Mouse (Mus musculus): ENCODE measurements at regions not wholly inside any gene's neighbourhood (a gene's known extent, or its start where the extent isn't known, plus 50 kb on each side); places are given as distances from the start of the nearest gene placed in this dataset.

- no peak for DNase-seq (ENCODE audit: low read depth)
Observed at GRCm38 (mm10) chr3:57228400-57228799, 73.4 kb downstream of the Tm4sf1 start.

- no peak for DNase-seq (ENCODE audit: low read depth)
Observed at GRCm38 (mm10) chr3:57223773-57224172, 78.0 kb downstream of the Tm4sf1 start.

- DNase-seq (ENCODE audit: low read depth) = no peak
Observed at GRCm38 (mm10) chr3:57222318-57222914, 79.4 kb downstream of the Tm4sf1 start.

GRCm38 (mm10) chr3:57218431-57218830, 83.4 kb downstream of the Tm4sf1 start:
- no peak for DNase-seq (ENCODE audit: low read depth)

DNA sequence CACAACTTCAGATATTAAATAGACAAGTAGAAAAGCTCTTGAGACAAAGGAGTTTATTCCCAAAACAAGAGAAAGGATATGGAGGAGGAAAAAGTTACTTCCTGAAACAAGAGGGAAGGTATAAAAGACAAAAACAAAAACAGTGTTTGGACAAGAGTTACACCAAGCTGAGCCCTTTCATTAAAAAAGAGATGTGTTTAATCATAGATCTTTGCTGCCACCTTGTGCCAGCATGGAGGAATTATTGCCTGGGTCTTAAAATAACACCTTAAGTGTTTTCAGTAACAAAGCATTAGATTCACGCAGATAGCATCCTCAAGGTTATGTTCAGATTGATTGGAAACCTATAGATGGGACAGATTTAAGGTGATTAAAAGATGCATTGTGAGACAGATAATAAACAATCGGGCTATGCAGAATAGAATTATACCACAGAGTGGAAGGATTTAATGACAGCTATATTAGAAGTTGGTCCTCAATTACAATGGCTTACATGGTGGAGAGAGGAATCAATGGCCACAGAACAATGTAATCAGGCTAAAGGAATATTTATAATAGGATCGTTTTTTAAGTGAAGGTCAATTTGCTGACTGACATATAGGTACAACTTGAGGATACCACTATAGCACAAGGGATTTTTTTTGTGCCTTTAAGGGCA, 97.6 kb downstream of the Tm4sf1 start:
- DNase-seq (ENCODE audit: low read depth) = peak; percentile 7

DNA sequence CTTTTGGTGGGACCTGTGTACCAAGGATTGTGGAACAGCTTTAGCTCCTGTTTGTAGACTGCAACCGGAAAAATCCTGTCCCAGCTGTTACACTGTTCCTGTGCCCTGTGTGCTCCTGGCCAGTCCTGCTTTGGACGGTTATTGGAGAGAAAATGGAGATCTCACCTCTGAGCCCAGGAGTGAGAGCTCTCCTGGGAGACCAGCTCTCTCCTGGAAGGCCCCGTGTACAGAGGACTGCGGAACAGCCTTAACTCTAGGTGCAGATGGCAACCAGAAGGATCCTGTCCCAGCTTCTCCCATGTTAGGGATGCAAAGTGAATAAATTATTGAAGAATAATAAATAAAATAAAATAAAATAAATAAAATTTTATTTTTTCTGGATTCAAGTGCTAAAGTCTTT, 98.4 kb downstream of the Tm4sf1 start:
- no peak for DNase-seq (ENCODE audit: low read depth)

DNA sequence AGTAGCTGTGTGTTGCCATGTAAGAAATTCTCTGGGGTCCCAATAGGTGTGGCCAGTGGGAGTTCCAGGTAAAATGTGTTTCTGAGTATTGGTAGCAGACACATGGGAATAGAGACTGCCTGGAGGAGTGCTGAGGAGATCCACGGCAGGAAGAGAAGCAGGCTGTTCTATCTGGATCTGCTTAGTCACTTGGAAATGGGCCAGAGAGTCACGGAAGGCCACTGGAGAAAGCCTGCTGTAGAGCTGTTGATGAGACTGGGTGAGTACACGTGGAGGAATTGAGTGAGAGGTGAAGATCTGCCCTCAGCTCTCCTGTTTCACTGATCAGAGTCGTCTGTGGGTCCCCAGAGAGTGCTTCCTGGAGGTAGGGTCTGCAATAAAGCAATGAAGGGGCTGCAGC, 120.2 kb downstream of the Tm4sf1 start:
- DNase-seq (ENCODE audit: low read depth) = no peak

- DNase-seq (ENCODE audit: low read depth) = no peak
Observed at GRCm38 (mm10) chr3:57153177-57153948, 148.4 kb downstream of the Tm4sf1 start.

DNA sequence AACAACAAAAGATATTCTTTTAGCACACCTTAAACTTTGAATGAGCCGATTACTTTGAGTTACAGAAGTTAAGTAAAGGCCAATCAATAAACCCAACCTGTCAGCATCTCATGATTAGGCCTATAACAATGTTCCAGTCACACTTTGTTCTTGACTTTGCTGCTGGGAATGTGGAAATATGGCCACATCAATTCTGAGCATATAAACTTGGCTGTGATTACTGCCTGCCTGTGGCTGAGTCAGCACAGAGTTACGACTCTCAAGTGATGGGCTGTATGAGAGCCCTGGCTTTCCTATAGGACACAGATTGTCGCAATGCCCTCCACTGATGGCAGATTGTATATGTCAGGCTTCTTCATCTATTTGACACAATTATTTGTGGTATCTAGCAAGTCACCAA, 152.6 kb downstream of the Tm4sf1 start:
- DNase-seq (ENCODE audit: low read depth) = no peak

GRCm38 (mm10) chr3:57136847-57137246, 164.9 kb downstream of the Tm4sf1 start:
- no peak for DNase-seq (ENCODE audit: low read depth)

DNA sequence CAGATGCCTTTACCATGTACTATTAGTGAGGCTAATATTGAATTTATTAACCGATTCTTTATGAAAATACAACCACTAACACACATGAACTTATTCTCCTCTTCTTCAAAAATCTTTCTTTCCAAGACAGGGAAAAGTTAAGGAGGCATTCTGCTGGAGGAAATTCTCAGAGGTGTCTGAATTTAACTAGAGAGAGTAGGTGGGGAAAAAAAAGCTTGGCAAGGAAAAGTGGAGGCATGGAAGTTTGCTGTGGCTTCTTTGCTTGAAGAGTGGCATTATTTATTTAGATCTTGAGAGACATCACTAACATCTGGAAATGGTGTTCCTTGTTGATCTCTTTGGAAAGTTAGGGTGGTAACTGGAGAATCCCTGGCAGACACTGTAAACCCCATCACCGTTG, 173.2 kb downstream of the Tm4sf1 start:
- no peak for DNase-seq (ENCODE audit: low read depth)

DNA sequence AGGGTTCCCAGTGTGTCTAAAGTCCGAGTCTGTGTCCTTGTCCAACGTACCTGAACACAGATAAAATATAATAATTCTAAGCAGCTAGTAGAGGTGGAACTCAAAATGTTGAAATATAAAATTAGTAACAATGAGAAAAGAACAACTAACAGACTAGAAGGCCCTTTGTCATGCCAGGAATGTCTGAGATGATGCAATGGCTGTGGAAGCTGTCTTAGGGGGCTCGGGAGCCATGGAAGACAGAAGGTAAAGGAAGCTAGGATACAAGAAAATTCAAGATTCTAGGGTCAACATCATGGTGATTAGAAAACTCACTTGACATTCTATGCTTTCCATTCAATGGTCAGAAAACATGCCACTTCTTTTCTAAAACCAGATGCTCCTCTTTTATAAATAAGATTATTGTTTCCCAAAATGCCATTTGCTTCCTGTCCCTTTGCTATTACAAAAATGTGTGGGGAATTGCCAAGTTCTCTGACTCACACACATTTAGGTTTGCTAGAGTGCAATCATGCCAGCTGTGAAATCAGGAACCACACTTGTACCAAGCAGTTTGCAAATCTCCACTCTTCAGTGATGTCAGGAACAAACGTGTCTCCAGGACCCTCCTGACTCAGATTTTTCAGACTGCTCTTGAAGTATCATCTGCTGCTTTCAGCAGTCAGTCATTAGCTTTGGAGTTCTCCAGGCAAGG, 175.8 kb downstream of the Tm4sf1 start:
- DNase-seq (ENCODE audit: low read depth) = no peak

DNA sequence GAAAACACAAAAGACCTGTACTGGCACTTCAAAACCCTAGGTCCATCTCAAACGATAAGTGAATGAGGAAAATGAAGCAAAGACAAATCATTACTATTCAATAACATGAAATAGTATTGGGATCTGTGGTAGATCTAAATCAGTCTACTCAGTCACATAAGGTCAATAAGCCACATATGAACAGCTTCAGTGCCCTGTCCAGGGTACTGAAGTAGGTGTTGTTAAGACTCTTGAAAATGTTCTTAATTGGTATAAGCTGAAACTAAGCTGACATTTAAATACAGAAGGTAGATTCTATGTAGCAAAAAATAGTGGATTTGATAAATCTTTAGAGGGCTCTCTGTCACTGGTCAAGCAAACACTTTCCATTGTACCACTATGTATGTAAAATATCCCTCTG, 183.8 kb downstream of the Tm4sf1 start:
- DNase-seq (ENCODE audit: low read depth) = no peak

DNA sequence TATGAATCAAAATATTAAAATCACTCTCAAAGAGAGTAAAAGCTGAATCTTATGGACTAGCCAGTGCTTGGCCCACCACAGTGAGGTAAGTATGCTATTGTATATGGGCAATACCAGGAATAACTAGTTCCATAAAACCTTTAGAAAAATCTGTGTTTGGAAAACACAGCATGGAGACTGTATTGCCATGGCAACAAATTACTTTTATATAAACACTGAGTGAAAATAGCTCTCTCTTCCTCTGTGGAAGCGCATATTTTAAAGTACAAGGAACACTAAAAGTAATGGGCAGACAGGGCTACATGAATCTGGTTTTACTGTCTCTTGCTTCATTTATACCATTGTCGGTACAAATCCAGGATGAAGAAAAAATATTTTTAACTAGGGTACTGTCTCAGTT, 199.5 kb downstream of the Tm4sf1 start:
- no peak for DNase-seq (ENCODE audit: low read depth)

DNA sequence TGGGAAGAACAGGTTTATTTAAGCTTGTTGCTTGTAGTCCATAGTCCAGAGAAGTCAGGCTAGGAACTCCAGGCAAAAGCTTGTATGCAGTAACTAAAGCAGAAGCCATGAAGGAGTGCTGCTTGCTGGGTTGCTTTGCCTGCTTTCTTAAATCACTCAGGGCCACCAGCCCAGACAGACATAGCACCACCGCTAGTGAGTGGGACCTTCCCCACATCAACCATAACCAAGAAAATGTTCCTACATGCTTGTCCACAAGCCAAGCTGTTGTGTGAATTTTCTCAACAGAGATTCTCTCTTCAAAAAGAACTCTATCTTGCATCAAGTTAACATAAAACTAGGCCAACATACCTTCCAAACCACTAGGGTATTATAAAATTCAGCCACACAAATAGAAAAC, 201.3 kb downstream of the Tm4sf1 start:
- no peak for DNase-seq (ENCODE audit: low read depth)

- no peak for DNase-seq (ENCODE audit: low read depth)
Observed at GRCm38 (mm10) chr3:57094936-57095335, 206.9 kb downstream of the Tm4sf1 start.

- DNase-seq (ENCODE audit: low read depth) = no peak
Observed at GRCm38 (mm10) chr3:57093201-57093940, 208.4 kb downstream of the Tm4sf1 start.

GRCm38 (mm10) chr3:57074516-57074915, 227.3 kb downstream of the Tm4sf1 start:
- DNase-seq (ENCODE audit: low read depth) = no peak

GRCm38 (mm10) chr3:57073962-57074506, 227.8 kb downstream of the Tm4sf1 start:
- DNase-seq (ENCODE audit: low read depth) = no peak

DNA sequence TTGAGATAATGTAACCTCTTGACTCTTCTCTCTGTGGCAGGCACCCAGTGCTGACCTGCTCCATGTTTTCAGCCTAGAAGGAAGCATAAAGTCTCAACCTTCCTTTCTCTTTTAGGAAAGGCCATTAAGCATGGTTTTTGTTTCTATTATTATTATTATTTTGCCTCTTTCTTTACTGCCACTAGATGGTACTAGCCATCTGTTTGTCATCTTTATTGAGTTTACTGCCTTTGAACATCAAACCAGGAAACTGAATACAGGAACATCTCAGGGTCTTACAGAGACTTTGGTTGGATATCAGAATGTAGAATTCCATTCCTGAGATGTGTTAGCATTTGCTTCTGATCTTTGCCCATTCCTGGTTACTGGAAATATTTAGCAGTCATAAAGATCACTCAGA, 268.8 kb downstream of the Tm4sf1 start:
- DNase-seq (ENCODE audit: low read depth) = no peak

DNA sequence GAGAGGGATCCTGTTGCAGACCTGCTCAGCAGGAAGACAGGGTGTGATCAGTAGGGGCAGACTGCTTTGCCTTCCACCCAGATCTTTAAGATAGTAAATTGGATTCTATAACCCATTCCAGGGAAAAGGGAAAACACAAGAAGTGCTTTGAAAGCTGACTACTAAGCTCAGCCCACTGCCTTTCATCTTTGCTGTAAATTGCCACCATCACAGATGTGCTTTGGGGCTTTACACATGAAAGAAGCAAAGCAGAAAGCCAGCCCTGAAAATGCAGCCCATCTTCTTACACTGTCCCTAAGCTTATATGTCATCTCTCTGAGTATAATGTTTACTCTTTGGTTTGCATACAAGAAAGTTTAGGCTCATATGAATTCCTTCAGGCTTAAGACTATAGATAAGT, 283.6 kb downstream of the Tm4sf1 start:
- no peak for DNase-seq (ENCODE audit: low read depth)

- no peak for DNase-seq (ENCODE audit: low read depth)
Observed at GRCm38 (mm10) chr3:56981305-56981660, 320.5 kb downstream of the Tm4sf1 start.
